Comparison of ENCODE assay signal across 15 mouse cellular contexts in genomic region chr9:45587704-45588103, GRCm38 (mm10).
"Had no signal": no experiment of that assay in that cellular context is flagged by ENCODE, and none has a peak within 500 bp of the region (broad histone marks: within the 10 kb centered on the region; RNA-seq: fewer than 3 reads in every experiment).

No protein-coding gene starts in this region.

- DNase-seq: kidney, adult 18-20 months; kidney, postnatal 10 days; kidney, postnatal 4 days; lung, adult 2 months; lung, postnatal 36 days; right cerebral cortex, postnatal 4 days; spleen, adult 18-20 months; thymus, adult 2 months; thymus, postnatal 25 days had no signal

- H3K9me3 ChIP-seq: intestine, embryonic 15.5 days; limb, embryonic 13.5 days; liver, embryonic 15.5 days; midbrain, embryonic 13.5 days had no signal

- H3K27me3 ChIP-seq: intestine, embryonic 15.5 days; limb, embryonic 13.5 days; liver, embryonic 15.5 days had no signal

- ATAC-seq: intestine, embryonic 15.5 days; lung, postnatal 0 days; midbrain, embryonic 13.5 days had no signal

- H3K4me3 ChIP-seq: intestine, embryonic 15.5 days; limb, embryonic 13.5 days; liver, embryonic 15.5 days; midbrain, embryonic 13.5 days had no signal

- H3K9ac ChIP-seq: intestine, embryonic 15.5 days; limb, embryonic 13.5 days; liver, embryonic 15.5 days; midbrain, embryonic 13.5 days had no signal

- H3K4me1 ChIP-seq: intestine, embryonic 15.5 days; limb, embryonic 13.5 days; liver, embryonic 15.5 days had no signal

- H3K27ac ChIP-seq: intestine, embryonic 15.5 days; limb, embryonic 13.5 days; liver, embryonic 15.5 days; midbrain, embryonic 13.5 days had no signal

- H3K4me2 ChIP-seq: intestine, embryonic 15.5 days; limb, embryonic 13.5 days; liver, embryonic 11.5 days; liver, embryonic 15.5 days; midbrain, embryonic 13.5 days had no signal

- H3K36me3 ChIP-seq: intestine, embryonic 15.5 days; limb, embryonic 13.5 days; liver, embryonic 15.5 days; midbrain, embryonic 13.5 days had no signal
